Mouse (Mus musculus) adrenal gland, adult 2 months (tissue): ENCODE data around the gene Sirt7. TPM values are rescaled to one million over a fixed set of nuclear protein-coding genes. Genes with fewer than 3 reads are reported as not detected.

Experiments used
- DNase-seq: peaks from one replicate; pipeline ENCODE4 v3.0.0; 2021
- polyA plus RNA-seq: library from polyadenylated mRNA; depleted of rRNA; stranded (reverse); fragments of >200 nt; gene quantifications from 2 replicates; pipeline ENCODE4 v1.2.3, GENCODE M21; 2012
- total RNA-seq, 2 experiments: library from RNA; stranded (reverse); gene quantifications; 2 replicates each; pipeline ENCODE4 v1.2.3; 2021

The Sirt7 gene
- total and polyA plus RNA-seq, 3 experiments, result 54.2 to 128 (median 69.5) TPM

GRCm38 (mm10) chr11:120617519-120618112 lies 7.4 kb downstream of the Sirt7 start, which contains the start of gene Pcyt2:
TSS of gene Pcyt2 (minus strand) at chr11:120617936.
- peak; percentile 97 for DNase-seq

- peak; percentile 31 for DNase-seq
Measured at GRCm38 (mm10) chr11:120616617-120617294, 8.3 kb downstream of the Sirt7 start.

GRCm38 (mm10) chr11:120615606-120616203 lies 9.3 kb downstream of the Sirt7 start:
- DNase-seq, result no peak

GRCm38 (mm10) chr11:120615167-120615566 lies 9.9 kb downstream of the Sirt7 start:
- no peak for DNase-seq

- no peak for DNase-seq
Measured at GRCm38 (mm10) chr11:120613976-120614375, 11.1 kb downstream of the Sirt7 start.

- no peak for DNase-seq
Measured at GRCm38 (mm10) chr11:120613481-120613972, 11.5 kb downstream of the Sirt7 start.

GRCm38 (mm10) chr11:120612763-120613162 lies 12.3 kb downstream of the Sirt7 start:
- peak; percentile 77 for DNase-seq

- no peak for DNase-seq
Measured at GRCm38 (mm10) chr11:120610477-120611046, 14.5 kb downstream of the Sirt7 start.

- DNase-seq, result peak; percentile 77
Measured at GRCm38 (mm10) chr11:120609250-120609649, 15.8 kb downstream of the Sirt7 start.

- DNase-seq, result no peak
Measured at GRCm38 (mm10) chr11:120608241-120609034, 16.6 kb downstream of the Sirt7 start, which contains the start of gene Npb. TSS of gene Npb (plus strand) at chr11:120608477.

GRCm38 (mm10) chr11:120606764-120607163 lies 18.3 kb downstream of the Sirt7 start:
- no peak for DNase-seq

- no peak for DNase-seq
Measured at GRCm38 (mm10) chr11:120605667-120606066, 19.4 kb downstream of the Sirt7 start.

- no peak for DNase-seq
Measured at GRCm38 (mm10) chr11:120603545-120603944, 21.5 kb downstream of the Sirt7 start.

- no peak for DNase-seq
Measured at GRCm38 (mm10) chr11:120600716-120601115, 24.3 kb downstream of the Sirt7 start.

GRCm38 (mm10) chr11:120598990-120599549 lies 26.0 kb downstream of the Sirt7 start:
- DNase-seq, result no peak

- DNase-seq, result peak; percentile 96
Measured at GRCm38 (mm10) chr11:120598283-120598989, 26.6 kb downstream of the Sirt7 start, which contains the start of the genes Alyref and Anapc11. TSS of gene Alyref (minus strand) at chr11:120598365. TSS of gene Anapc11 (plus strand) at chr11:120598421.

- DNase-seq, result no peak
Measured at GRCm38 (mm10) chr11:120597240-120598235, 27.5 kb downstream of the Sirt7 start.

- no peak for DNase-seq
Measured at GRCm38 (mm10) chr11:120588531-120588930, 36.5 kb downstream of the Sirt7 start.

GRCm38 (mm10) chr11:120583937-120584336 lies 41.1 kb downstream of the Sirt7 start:
- DNase-seq, result no peak
